Mouse (Mus musculus) midbrain, embryonic 15.5 days (tissue): Measurements from ENCODE around the gene Hnrnpc. TPM values are rescaled to one million over a fixed set of nuclear protein-coding genes. Genes with fewer than 3 reads are reported as not detected.

ENCODE experiments used
- ATAC-seq: fragments of 200-750 bp; cut with Nextera tagmentation; replicated peaks from 2 replicates; pipeline ENCODE4 v1.8.0; 2017; ENCODE audit warnings: moderate TSS enrichment
- H3K27ac ChIP-seq: fragments of 300-500 bp; sonication (generic); 2 replicates; pipeline ENCODE4 v1.5.1; 2015; ENCODE audit warnings: mild to moderate bottlenecking, inconsistent platforms
- H3K27me3 ChIP-seq: fragments of 300-500 bp; sonication (generic); replicated peaks from 2 replicates; pipeline ENCODE4 v1.6.1; 2015; ENCODE audit warnings: inconsistent platforms
- H3K36me3 ChIP-seq: fragments of 300-500 bp; sonication (generic); replicated peaks from 2 replicates; pipeline ENCODE4 v1.6.1; 2015; ENCODE audit warnings: inconsistent platforms
- H3K4me1 ChIP-seq: fragments of 300-500 bp; sonication (generic); 2 replicates; pipeline ENCODE4 v1.6.1; 2015; ENCODE audit warnings: inconsistent platforms
- H3K4me2 ChIP-seq: fragments of 300-500 bp; sonication (generic); 2 replicates; pipeline ENCODE4 v1.6.1; 2015; ENCODE audit warnings: inconsistent platforms, mild to moderate bottlenecking, moderate library complexity
- H3K4me3 ChIP-seq: fragments of 300-500 bp; sonication (generic); 2 replicates; pipeline ENCODE4 v1.5.1; 2015; ENCODE audit warnings: mild to moderate bottlenecking, inconsistent platforms
- H3K9ac ChIP-seq: fragments of 300-500 bp; sonication (generic); 2 replicates; pipeline ENCODE4 v1.6.1; 2015; ENCODE audit warnings: mild to moderate bottlenecking, inconsistent platforms
- H3K9me3 ChIP-seq: fragments of 300-500 bp; sonication (generic); 2 replicates; pipeline ENCODE4 v1.6.1; 2016; ENCODE audit warnings: inconsistent platforms
- WGBS: fragments of 180-500 bp; shearing (Covaris S2); methylation state at CpG from one replicate; pipeline ENCODE4 v1.1.7; 2015; ENCODE audit warnings: mixed read lengths; 5-methylcytosine and 5-hydroxymethylcytosine counted together
- polyA plus RNA-seq: library from polyadenylated mRNA; unstranded; fragments of >200 nt; fragmentation: Nextera tagmentation; extraction: Ambion mirVana; gene quantifications from 2 replicates; pipeline ENCODE4 v1.2.1, GENCODE M21; 2015

Hnrnpc gene
- 480 and 482 TPM in 2 replicates for polyA plus RNA-seq

- Histone ChIP-seq H3K36me3 (no peaks in the 10 kb centered on the region), H3K4me1 (peaks cover 37% of the 10 kb centered on the region)
- WGBS = under 1% methylated on average over 50 of the region's 50 CpGs
Observed at GRCm38 (mm10) chr14:52103856-52104676, at the start of gene Hnrnpc. Hnrnpc (minus strand) TSS chr14:52104028.

GRCm38 (mm10) chr14:52152613-52153012 is 48.8 kb upstream of the Hnrnpc start:
- peak; percentile 34 for ATAC-seq
- H3K9ac ChIP-seq = no peak overlapping the region
- H3K4me2 ChIP-seq = peak overlapping the region; percentile 28

More at GRCm38 (mm10) chr14:52103856-52104676, at the start of gene Hnrnpc:
- Histone ChIP-seq H3K27ac (peak within 1 kb of the TSS; percentile 96), H3K4me3 (peak within 1 kb of the TSS; percentile 81), H3K9me3 (no peaks in the 10 kb centered on the region), H3K27me3 (no peaks in the 10 kb centered on the region), H3K4me2 (peak within 1 kb of the TSS; percentile 71), H3K9ac (peak within 1 kb of the TSS; percentile 92)
- peak; percentile 99 for ATAC-seq

GRCm38 (mm10) chr14:52152179-52152578 is 48.4 kb upstream of the Hnrnpc start:
- Histone ChIP-seq H3K27me3 (no peaks in the 10 kb centered on the region), H3K27ac (peak overlapping the region; percentile 31; the same call in 1 of the 2 replicates), H3K9ac (no peak overlapping the region), H3K4me2 (peak overlapping the region; percentile 28), H3K4me1 (peaks cover 12% of the 10 kb centered on the region), H3K9me3 (no peaks in the 10 kb centered on the region), H3K4me3 (peak overlapping the region; percentile 4; the same call in 1 of the 2 replicates), H3K36me3 (no peaks in the 10 kb centered on the region)
- 17% methylated on average over 7 of the region's 7 CpGs for WGBS
- peak; percentile 79 for ATAC-seq

More at GRCm38 (mm10) chr14:52152613-52153012, 48.8 kb upstream of the Hnrnpc start:
- no peak overlapping the region for H3K4me3 ChIP-seq
- no peaks in the 10 kb centered on the region for H3K36me3 ChIP-seq
- H3K27ac ChIP-seq = no peak overlapping the region; the same call in 1 of the 2 replicates
- peaks cover 12% of the 10 kb centered on the region for H3K4me1 ChIP-seq
- H3K9me3 ChIP-seq = no peaks in the 10 kb centered on the region
- H3K27me3 ChIP-seq = no peaks in the 10 kb centered on the region
- 15% methylated on average over 3 of the region's 3 CpGs for WGBS

- ATAC-seq = no peak
- no peaks in the 10 kb centered on the region for H3K27me3 ChIP-seq
- peaks cover 12% of the 10 kb centered on the region for H3K4me1 ChIP-seq
- no peak overlapping the region for H3K9ac ChIP-seq
- H3K9me3 ChIP-seq = no peaks in the 10 kb centered on the region
- WGBS = 60% methylated on average over 4 of the region's 4 CpGs
- no peak overlapping the region for H3K4me2 ChIP-seq
- no peak overlapping the region for H3K27ac ChIP-seq
- H3K36me3 ChIP-seq = no peaks in the 10 kb centered on the region
- H3K4me3 ChIP-seq = no peak overlapping the region
Observed at GRCm38 (mm10) chr14:52149888-52150287, 46.1 kb upstream of the Hnrnpc start.

DNA sequence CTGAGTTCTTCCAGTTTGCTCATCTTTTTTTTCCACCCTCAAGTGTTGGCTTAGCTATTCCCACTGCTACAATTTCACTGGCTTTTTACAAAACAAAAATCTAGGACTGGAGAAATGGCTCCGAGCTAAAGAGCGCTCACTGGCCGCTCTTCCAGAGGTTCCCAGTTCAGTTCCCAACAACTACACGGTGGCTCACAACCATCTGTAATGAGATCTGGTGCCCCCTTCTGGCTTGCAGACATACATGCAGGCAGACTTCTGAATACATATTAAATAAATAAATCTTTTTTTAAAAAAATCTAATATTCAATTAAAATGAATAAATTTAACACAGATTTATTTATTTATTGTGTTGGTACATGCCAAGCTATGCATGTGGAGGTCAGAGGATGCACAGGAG is 42.7 kb upstream of the Hnrnpc start:
- no peaks in the 10 kb centered on the region for H3K36me3 ChIP-seq
- H3K4me2 ChIP-seq = no peak overlapping the region
- 63% methylated on average over 4 of the region's 4 CpGs for WGBS
- ATAC-seq = no peak
- H3K27ac ChIP-seq = no peak overlapping the region
- no peaks in the 10 kb centered on the region for H3K27me3 ChIP-seq
- no peaks in the 10 kb centered on the region for H3K9me3 ChIP-seq
- no peaks in the 10 kb centered on the region for H3K4me1 ChIP-seq
- no peak overlapping the region for H3K4me3 ChIP-seq
- H3K9ac ChIP-seq = no peak overlapping the region

GRCm38 (mm10) chr14:52144165-52144564 is 40.3 kb upstream of the Hnrnpc start:
- H3K36me3 ChIP-seq = no peaks in the 10 kb centered on the region
- H3K27me3 ChIP-seq = no peaks in the 10 kb centered on the region
- no peak for ATAC-seq
- no peak overlapping the region for H3K27ac ChIP-seq
- no peak overlapping the region for H3K4me3 ChIP-seq
- no peak overlapping the region for H3K9ac ChIP-seq
- WGBS = 87% methylated on average over 4 of the region's 4 CpGs
- H3K9me3 ChIP-seq = no peaks in the 10 kb centered on the region
- H3K4me2 ChIP-seq = no peak overlapping the region
- H3K4me1 ChIP-seq = no peaks in the 10 kb centered on the region

- no peaks in the 10 kb centered on the region for H3K9me3 ChIP-seq
- H3K4me3 ChIP-seq = no peak overlapping the region
- no peaks in the 10 kb centered on the region for H3K36me3 ChIP-seq
- WGBS = 76% methylated on average over 16 of the region's 16 CpGs
- H3K4me2 ChIP-seq = no peak overlapping the region
- no peak overlapping the region for H3K27ac ChIP-seq
- no peaks in the 10 kb centered on the region for H3K4me1 ChIP-seq
- H3K27me3 ChIP-seq = no peaks in the 10 kb centered on the region
- no peak for ATAC-seq
- no peak overlapping the region for H3K9ac ChIP-seq
Observed at GRCm38 (mm10) chr14:52141445-52142127, 37.8 kb upstream of the Hnrnpc start.

DNA sequence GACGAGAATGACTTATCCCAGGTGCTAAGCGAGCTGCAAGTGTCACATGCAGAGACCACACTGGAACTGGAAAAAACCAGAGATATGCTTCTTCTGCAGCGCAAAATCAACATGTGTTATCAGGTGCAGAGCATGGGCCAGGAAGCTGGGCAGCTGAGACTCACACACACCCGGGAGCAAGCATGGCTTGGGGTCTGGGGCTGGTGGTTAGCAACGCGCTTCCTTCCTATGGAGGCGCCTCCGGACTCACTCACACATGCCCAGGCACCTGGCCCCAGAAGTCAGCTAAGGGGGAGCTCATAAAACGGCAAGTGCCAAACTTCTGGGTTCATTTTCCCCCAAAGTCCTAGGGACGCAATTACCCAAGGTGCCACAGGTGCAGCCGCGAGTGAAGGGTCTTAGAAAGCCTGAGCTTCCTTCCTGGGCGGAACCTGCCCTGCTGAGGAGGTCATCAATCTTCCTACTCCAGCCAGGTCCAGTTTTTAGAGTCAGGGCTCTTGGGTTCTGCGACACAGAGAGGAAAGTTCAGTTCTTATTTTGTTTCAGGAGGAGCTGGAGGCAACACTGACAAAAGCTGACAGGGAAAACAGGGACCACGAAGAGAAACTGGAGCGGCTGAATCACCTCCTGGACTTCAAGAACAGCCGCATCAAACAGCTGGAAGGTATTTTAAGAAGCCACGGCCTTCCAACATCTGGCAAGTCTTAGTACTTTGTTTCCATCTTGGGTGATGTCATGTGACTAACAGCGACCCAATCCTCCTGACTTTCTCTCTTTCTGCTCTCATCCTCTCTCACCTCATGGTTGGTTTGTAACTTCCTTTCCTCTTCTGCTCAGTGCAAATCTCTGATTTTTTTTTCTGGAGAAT is 37.0 kb upstream of the Hnrnpc start:
- no peak for ATAC-seq
- Histone ChIP-seq H3K4me1 (no peaks in the 10 kb centered on the region), H3K4me3 (no peak overlapping the region)

DNA sequence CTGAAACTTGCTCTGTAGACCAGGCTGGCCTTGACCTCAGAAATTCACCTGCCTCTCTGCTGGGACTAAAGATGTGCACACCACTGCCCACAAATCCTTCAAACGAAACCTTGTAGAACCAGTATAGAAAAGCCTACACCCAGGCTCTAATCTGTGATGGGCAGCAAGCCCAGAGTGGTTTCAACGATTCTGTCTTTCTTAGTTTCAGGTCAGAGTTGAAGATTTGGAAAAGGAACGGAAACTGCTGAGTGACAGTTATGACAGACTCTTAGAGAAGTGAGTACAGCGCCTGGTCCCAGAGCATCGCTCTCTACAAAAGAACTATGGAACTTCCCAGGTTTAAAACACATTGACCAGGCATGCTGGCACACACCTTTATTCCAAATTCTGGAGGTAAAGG is 29.8 kb upstream of the Hnrnpc start:
- Histone ChIP-seq H3K27me3 (no peaks in the 10 kb centered on the region), H3K9me3 (no peaks in the 10 kb centered on the region), H3K4me2 (no peak overlapping the region), H3K36me3 (no peaks in the 10 kb centered on the region), H3K9ac (no peak overlapping the region), H3K27ac (no peak overlapping the region), H3K4me3 (no peak overlapping the region), H3K4me1 (no peaks in the 10 kb centered on the region)
- 86% methylated on average over 5 of the region's 5 CpGs for WGBS
- no peak for ATAC-seq

More for the DNA sequence above, 37.0 kb upstream of the Hnrnpc start:
- H3K9me3 ChIP-seq = no peaks in the 10 kb centered on the region
- no peak overlapping the region for H3K27ac ChIP-seq
- H3K9ac ChIP-seq = no peak overlapping the region
- no peaks in the 10 kb centered on the region for H3K27me3 ChIP-seq
- no peak overlapping the region for H3K4me2 ChIP-seq
- WGBS = 72% methylated on average over 19 of the region's 19 CpGs
- H3K36me3 ChIP-seq = no peaks in the 10 kb centered on the region

DNA sequence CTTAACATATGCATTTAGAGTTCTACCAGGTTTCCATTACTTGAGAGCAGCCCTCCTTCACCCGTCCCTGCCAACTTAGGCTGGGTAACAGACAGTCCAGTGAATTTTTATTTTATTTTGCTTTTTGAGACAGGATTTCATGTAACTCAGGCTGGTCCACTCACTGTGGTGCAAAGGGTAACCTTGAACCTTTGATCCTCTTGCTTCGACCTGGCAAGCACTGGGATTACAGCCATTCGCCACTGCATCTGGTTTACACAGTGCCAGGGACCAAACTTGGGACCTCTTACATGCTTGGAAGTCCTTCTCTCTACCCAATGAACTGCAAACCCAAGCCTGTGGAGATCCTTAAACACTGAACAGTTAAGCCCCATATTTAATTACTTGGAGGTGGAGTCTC is 20.8 kb upstream of the Hnrnpc start:
- ATAC-seq = no peak
- H3K27ac ChIP-seq = no peak overlapping the region
- 93% methylated on average over 3 of the region's 3 CpGs for WGBS

GRCm38 (mm10) chr14:52123918-52124317 is 20.1 kb upstream of the Hnrnpc start:
- Histone ChIP-seq H3K4me3 (no peak overlapping the region), H3K9me3 (no peaks in the 10 kb centered on the region), H3K4me1 (peaks cover 6% of the 10 kb centered on the region; the same call in 1 of the 2 replicates), H3K27me3 (no peaks in the 10 kb centered on the region), H3K9ac (no peak overlapping the region), H3K36me3 (no peaks in the 10 kb centered on the region), H3K4me2 (no peak overlapping the region), H3K27ac (no peak overlapping the region)
- no peak for ATAC-seq
- 18% methylated on average over 4 of the region's 4 CpGs for WGBS

More for the DNA sequence above, 20.8 kb upstream of the Hnrnpc start:
- Histone ChIP-seq H3K4me2 (no peak overlapping the region), H3K4me3 (no peak overlapping the region), H3K9me3 (no peaks in the 10 kb centered on the region), H3K27me3 (no peaks in the 10 kb centered on the region), H3K36me3 (no peaks in the 10 kb centered on the region), H3K4me1 (peaks cover 6% of the 10 kb centered on the region; the same call in 1 of the 2 replicates), H3K9ac (no peak overlapping the region)
